Mouse (Mus musculus) thymus, postnatal 10 days (tissue): ENCODE results near the gene Vwa7.
A peak's percentile ranks its signal among the peaks of the same experiment; 100 is the strongest.

Source experiments
- DNase-seq, 2 experiments: peaks; one replicate each; pipeline ENCODE4 v3.0.0; 2021; ENCODE audit warnings: low spot score in 2 of 2

Vwa7 gene

GRCm38 (mm10) chr17:35064378-35064877 is 48.0 kb downstream of the Vwa7 start:
- DNase-seq, result no peak

GRCm38 (mm10) chr17:35064951-35065947 is 48.9 kb downstream of the Vwa7 start, which contains the start of gene Ly6g6c:
Gene Ly6g6c (plus strand): TSS chr17:35065388.
- no peak for DNase-seq

GRCm38 (mm10) chr17:35066084-35066483 is 49.7 kb downstream of the Vwa7 start, which contains the start of gene Mpig6b:
Gene Mpig6b (minus strand): TSS chr17:35066184.
- DNase-seq, result no peak

- DNase-seq, result no peak
These were observed 52.0 kb downstream of the Vwa7 start for GRCm38 (mm10) chr17:35068213-35068914.

- DNase-seq, result peak; percentile 68 to 78
These were observed 54.3 kb downstream of the Vwa7 start for GRCm38 (mm10) chr17:35070556-35071229.

GRCm38 (mm10) chr17:35071454-35071853 is 55.1 kb downstream of the Vwa7 start:
- no peak for DNase-seq

- DNase-seq, result peak; percentile 24 to 37
These were observed 57.7 kb downstream of the Vwa7 start for GRCm38 (mm10) chr17:35074097-35074496.
